Mouse (Mus musculus): ENCODE data around the gene Gm43638. TPM values are rescaled to one million over a fixed set of nuclear protein-coding genes. Genes with fewer than 3 reads are reported as not detected.
"Not testable (repeated sequence)": the region's sequence is repeated elsewhere in the genome, so short reads cannot be mapped to it uniquely, and the experiment has no call there.

Gm43638 gene
- polyA plus RNA-seq, 1 experiment from 2014 or later = not detected

DNA sequence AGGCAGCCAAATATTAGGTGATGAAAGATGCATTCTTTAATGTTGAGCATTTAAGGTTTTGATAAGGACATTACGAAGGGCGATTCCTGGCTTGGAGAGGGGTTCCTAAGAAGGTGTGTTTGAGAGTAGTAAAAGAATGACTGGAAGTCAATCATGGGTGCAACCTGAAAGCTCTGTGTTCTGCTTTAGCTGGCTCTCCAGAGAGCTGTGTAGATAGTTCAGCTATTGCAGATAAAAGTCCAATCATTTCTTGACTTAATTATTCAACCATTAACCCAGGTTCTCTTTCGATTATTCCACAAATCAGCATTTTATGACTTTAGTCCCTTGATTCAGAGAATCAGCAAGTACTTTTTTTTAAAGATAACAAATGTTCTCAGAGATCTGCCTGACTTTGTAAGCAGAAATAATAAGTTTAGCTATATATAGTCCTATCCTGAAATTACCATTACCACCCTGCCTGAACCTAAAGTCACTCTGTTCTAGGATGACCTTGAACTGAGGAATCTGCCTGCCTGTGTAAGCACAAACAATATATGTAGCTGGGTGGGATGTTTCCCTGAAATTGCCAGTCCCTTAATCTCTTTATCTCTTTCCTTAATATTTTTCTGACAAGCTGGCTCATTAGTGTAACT lies 30.3 kb downstream of the Gm43638 start:
- H3K4me2 ChIP-seq (replicated peaks; ENCODE audit: low read depth) = no peak overlapping the region
- no peak overlapping the region for H3K27ac ChIP-seq (replicated peaks)
- ATAC-seq (ENCODE audit: low FRiP score, low TSS enrichment) (no peak), DNase-seq (ENCODE audit: low spot score) (no peak)
- H3K27me3 ChIP-seq (ENCODE audit: control insufficient read depth, insufficient read depth, low read length) = no peaks in the 10 kb centered on the region
- TF ChIP-seq EP300 (optimal IDR thresholded peaks at IDR 0.05) = no peak
- TF ChIP-seq CTCF (IDR thresholded peaks at IDR 0.05; ENCODE audit: low read depth) = no peak
- H3K36me3 ChIP-seq (ENCODE audit: control insufficient read depth, insufficient read depth, low read length) = no peaks in the 10 kb centered on the region
- WGBS = 80% methylated on average over 3 of the region's 3 CpGs
- H3K4me1 ChIP-seq (replicated peaks; ENCODE audit: control insufficient read depth, insufficient read depth) = no peaks in the 10 kb centered on the region
- no peak overlapping the region for H3K4me3 ChIP-seq (ENCODE audit: low read depth, low read length)
- no peaks in the 10 kb centered on the region for H3K9me3 ChIP-seq (ENCODE audit: control insufficient read depth, low read length)
- H3K9ac ChIP-seq (ENCODE audit: low read length) = no peak overlapping the region

DNA sequence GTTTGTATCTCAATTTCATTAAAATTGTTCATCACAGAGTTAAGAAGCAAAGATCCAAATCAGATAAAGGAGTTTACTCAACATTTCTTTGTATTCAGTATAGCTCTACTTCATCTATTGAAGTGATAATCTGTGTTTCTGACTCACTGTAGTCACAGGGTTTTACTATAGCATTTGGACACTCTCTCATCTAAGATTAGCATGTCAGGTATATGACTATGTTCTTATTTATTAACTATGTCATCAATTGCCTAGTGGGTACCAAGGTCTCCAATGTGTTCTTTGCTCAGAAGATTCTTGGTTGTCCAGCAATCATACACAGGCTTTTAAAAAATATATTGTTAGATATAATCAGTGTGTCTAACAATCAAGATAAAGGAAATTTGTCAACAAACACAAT lies 31.1 kb downstream of the Gm43638 start:
- Histone ChIP-seq H3K4me1 (replicated peaks; ENCODE audit: control insufficient read depth, insufficient read depth) (no peaks in the 10 kb centered on the region), H3K4me3 (ENCODE audit: low read depth, low read length) (no peak overlapping the region), H3K9ac (ENCODE audit: low read length) (no peak overlapping the region), H3K9me3 (ENCODE audit: control insufficient read depth, low read length) (no peaks in the 10 kb centered on the region), H3K27ac (replicated peaks) (no peak overlapping the region), H3K4me2 (replicated peaks; ENCODE audit: low read depth) (no peak overlapping the region), H3K27me3 (ENCODE audit: control insufficient read depth, insufficient read depth, low read length) (no peaks in the 10 kb centered on the region), H3K36me3 (ENCODE audit: control insufficient read depth, insufficient read depth, low read length) (no peaks in the 10 kb centered on the region)
- no peak for DNase-seq (ENCODE audit: low spot score)
- no peak for ATAC-seq (ENCODE audit: low FRiP score, low TSS enrichment)
- TF ChIP-seq CTCF (IDR thresholded peaks at IDR 0.05; ENCODE audit: low read depth) = no peak
- TF ChIP-seq EP300 (optimal IDR thresholded peaks at IDR 0.05) = no peak

GRCm38 (mm10) chr5:87452514-87452913 lies 34.1 kb downstream of the Gm43638 start:
- H3K4me2 ChIP-seq (replicated peaks; ENCODE audit: low read depth); H3K36me3 ChIP-seq (ENCODE audit: control insufficient read depth, insufficient read depth, low read length); H3K9me3 ChIP-seq (ENCODE audit: control insufficient read depth, low read length); DNase-seq (ENCODE audit: low spot score); H3K27ac ChIP-seq (replicated peaks); ATAC-seq (ENCODE audit: low FRiP score, low TSS enrichment); H3K4me1 ChIP-seq (replicated peaks; ENCODE audit: control insufficient read depth, insufficient read depth); H3K27me3 ChIP-seq (ENCODE audit: control insufficient read depth, insufficient read depth, low read length); H3K9ac ChIP-seq (ENCODE audit: low read length); H3K4me3 ChIP-seq (ENCODE audit: low read depth, low read length): not testable (repeated sequence)
- 82% methylated on average over 3 of the region's 5 CpGs for WGBS

DNA sequence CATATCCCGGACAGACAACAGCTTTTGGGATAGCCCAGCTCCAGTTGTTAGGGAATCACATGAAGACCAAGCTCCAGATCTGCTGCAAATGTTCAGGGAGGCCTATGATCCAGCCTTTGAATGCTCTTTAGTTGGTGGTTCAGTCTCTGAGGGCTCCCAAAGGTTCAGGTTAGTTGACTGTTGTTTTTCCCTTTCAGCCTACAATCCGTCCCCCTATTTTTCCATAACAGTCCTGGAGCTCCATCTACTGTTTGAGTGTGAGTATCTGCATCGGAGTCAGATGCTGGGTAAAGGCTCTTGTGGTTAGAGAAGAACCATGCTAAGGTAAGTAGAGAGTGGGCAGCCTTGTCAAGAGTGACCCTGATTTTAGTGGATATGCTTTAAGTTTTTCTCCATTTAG lies 50.3 kb downstream of the Gm43638 start:
- Histone ChIP-seq H3K4me3 (ENCODE audit: low read depth, low read length) (no peak overlapping the region), H3K9me3 (ENCODE audit: control insufficient read depth, low read length) (no peaks in the 10 kb centered on the region), H3K9ac (ENCODE audit: low read length) (no peak overlapping the region), H3K36me3 (ENCODE audit: control insufficient read depth, insufficient read depth, low read length) (no peaks in the 10 kb centered on the region), H3K27ac (replicated peaks) (no peak overlapping the region), H3K27me3 (ENCODE audit: control insufficient read depth, insufficient read depth, low read length) (no peaks in the 10 kb centered on the region), H3K4me1 (replicated peaks; ENCODE audit: control insufficient read depth, insufficient read depth) (no peaks in the 10 kb centered on the region), H3K4me2 (replicated peaks; ENCODE audit: low read depth) (no peak overlapping the region)
- ATAC-seq (ENCODE audit: low FRiP score, low TSS enrichment) (peak; percentile 56), DNase-seq (ENCODE audit: low spot score) (peak; percentile 32)
- 39% methylated on average over 3 of the region's 3 CpGs for WGBS
- peak; percentile 77 for TF ChIP-seq CTCF (IDR thresholded peaks at IDR 0.05; ENCODE audit: low read depth)
- TF ChIP-seq EP300 (optimal IDR thresholded peaks at IDR 0.05) = no peak

DNA sequence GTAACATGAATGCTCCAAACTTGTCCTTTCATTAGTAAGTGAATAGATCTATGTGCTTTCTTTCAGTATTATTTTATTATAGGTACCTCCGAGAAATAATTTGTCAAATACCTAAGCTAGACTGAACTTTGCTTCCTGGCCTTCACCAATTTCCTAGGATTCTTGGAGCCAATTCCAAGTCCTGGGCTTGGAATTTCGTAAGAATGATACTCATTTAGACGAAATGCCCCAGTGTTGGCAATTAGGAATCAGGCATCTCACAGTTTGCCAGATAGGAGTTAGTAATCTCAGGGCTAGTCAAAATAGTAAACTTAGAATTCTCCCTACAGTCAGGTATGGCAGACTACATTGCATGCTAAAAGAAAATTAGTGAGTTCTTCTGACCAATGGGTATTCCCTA lies 60.9 kb downstream of the Gm43638 start:
- ATAC-seq (ENCODE audit: low FRiP score, low TSS enrichment) (no peak), DNase-seq (ENCODE audit: low spot score) (no peak)
- 70% methylated on average over 3 of the region's 3 CpGs for WGBS
- Histone ChIP-seq H3K4me2 (replicated peaks; ENCODE audit: low read depth) (no peak overlapping the region), H3K27ac (replicated peaks) (no peak overlapping the region), H3K4me1 (replicated peaks; ENCODE audit: control insufficient read depth, insufficient read depth) (no peaks in the 10 kb centered on the region), H3K9ac (ENCODE audit: low read length) (no peak overlapping the region), H3K9me3 (ENCODE audit: control insufficient read depth, low read length) (no peaks in the 10 kb centered on the region), H3K36me3 (ENCODE audit: control insufficient read depth, insufficient read depth, low read length) (no peaks in the 10 kb centered on the region), H3K27me3 (ENCODE audit: control insufficient read depth, insufficient read depth, low read length) (no peaks in the 10 kb centered on the region), H3K4me3 (ENCODE audit: low read depth, low read length) (no peak overlapping the region)
- TF ChIP-seq CTCF (IDR thresholded peaks at IDR 0.05; ENCODE audit: low read depth) (no peak), EP300 (optimal IDR thresholded peaks at IDR 0.05) (no peak)

DNA sequence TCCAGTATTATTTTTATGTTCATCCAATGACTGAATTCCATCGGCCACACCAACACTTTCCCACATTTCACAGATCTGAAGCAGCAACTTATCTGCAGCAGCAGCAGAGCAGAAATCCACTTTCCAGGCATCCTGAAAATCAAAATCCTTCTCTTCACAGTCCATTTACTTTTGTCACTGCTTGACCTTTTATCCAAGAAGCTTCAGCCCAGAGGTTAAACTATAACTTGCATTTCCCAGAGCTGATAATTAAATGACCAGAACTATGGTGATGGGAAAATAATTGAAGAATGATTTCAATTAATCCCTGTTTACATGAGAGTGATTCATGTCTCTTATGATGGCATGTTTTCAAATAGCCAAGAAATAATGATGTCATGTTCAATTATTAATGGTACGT lies 62.6 kb downstream of the Gm43638 start, which contains the start of gene Ugt2b38:
Ugt2b38 (minus strand) TSS at position 163 of the 400 bp plus-strand sequence.
- H3K27ac ChIP-seq (replicated peaks); ATAC-seq (ENCODE audit: low FRiP score, low TSS enrichment); H3K4me2 ChIP-seq (replicated peaks; ENCODE audit: low read depth); H3K4me3 ChIP-seq (ENCODE audit: low read depth, low read length); H3K9ac ChIP-seq (ENCODE audit: low read length); H3K4me1 ChIP-seq (replicated peaks; ENCODE audit: control insufficient read depth, insufficient read depth); H3K27me3 ChIP-seq (ENCODE audit: control insufficient read depth, insufficient read depth, low read length); H3K36me3 ChIP-seq (ENCODE audit: control insufficient read depth, insufficient read depth, low read length); H3K9me3 ChIP-seq (ENCODE audit: control insufficient read depth, low read length); DNase-seq (ENCODE audit: low spot score): not testable (repeated sequence)
- 83% methylated on average over 1 of the region's 2 CpGs for WGBS

Other genes with a start within 250 kb of the Gm43638 start
- not detected in 2 replicates for gene Ugt2b37, start 232.0 kb downstream of the Gm43638 start, polyA plus RNA-seq (2015; fragmentation: Nextera tagmentation; extraction: Ambion mirVana)
- 0.55 and 0.96 TPM in 2 replicates for gene Ugt2a3, start 149.6 kb downstream of the Gm43638 start, polyA plus RNA-seq (2015; fragmentation: Nextera tagmentation; extraction: Ambion mirVana)
- not detected in 2 replicates for gene Ugt2b38, start 62.6 kb downstream of the Gm43638 start, polyA plus RNA-seq (2015; fragmentation: Nextera tagmentation; extraction: Ambion mirVana)
- not detected in 2 replicates for gene Ugt2a2, start 4.5 kb downstream of the Gm43638 start, polyA plus RNA-seq (2015; fragmentation: Nextera tagmentation; extraction: Ambion mirVana)
- not detected in 2 replicates for gene Ugt2a1, start 4.1 kb upstream of the Gm43638 start, polyA plus RNA-seq (2015; fragmentation: Nextera tagmentation; extraction: Ambion mirVana)
- 79.4 and 79.9 TPM in 2 replicates for gene Sult1b1, start 51.4 kb upstream of the Gm43638 start, polyA plus RNA-seq (2015; fragmentation: Nextera tagmentation; extraction: Ambion mirVana)
- gene Sult1d1, start 82.2 kb upstream of the Gm43638 start, polyA plus RNA-seq (2015; fragmentation: Nextera tagmentation; extraction: Ambion mirVana) = 42.1 and 44.3 TPM in 2 replicates
- 0.10 and 0.16 TPM in 2 replicates for gene Sult1e1, start 104.8 kb upstream of the Gm43638 start, polyA plus RNA-seq (2015; fragmentation: Nextera tagmentation; extraction: Ambion mirVana)
- 0.56 and 1.4 TPM in 2 replicates for gene Csn1s1, start 179.4 kb upstream of the Gm43638 start, polyA plus RNA-seq (2015; fragmentation: Nextera tagmentation; extraction: Ambion mirVana)
- 3.3 and 8.9 TPM in 2 replicates for gene Csn2, start 212.8 kb upstream of the Gm43638 start, polyA plus RNA-seq (2015; fragmentation: Nextera tagmentation; extraction: Ambion mirVana)